Mouse (Mus musculus) megakaryocyte progenitor cell, adult 5-6 weeks (primary cell): Measurements from ENCODE around the gene Cnot9. TPM values are rescaled to one million over a fixed set of nuclear protein-coding genes. Genes with fewer than 3 reads are reported as not detected.
"Not testable (repeated sequence)": the region's sequence is repeated elsewhere in the genome, so short reads cannot be mapped to it uniquely, and the experiment has no call there.

Experiments
- ATAC-seq: replicated peaks from 2 replicates; pipeline ENCODE4 v1.8.0; 2016; ENCODE audit warnings: mild to moderate bottlenecking, moderate TSS enrichment, inconsistent platforms; ENCODE audit not compliant: poor library complexity
- total RNA-seq, 2 experiments: library from RNA; stranded (forward) in 1 of 2; stranded (reverse) in 1 of 2; fragments of 157-497, 149-512 nt in 1 of 2; fragments of 200-1000 nt in 1 of 2; gene quantifications; 2 replicates each; pipeline versions ENCODE4 v1.2.3 to v1.2.4; 2015 to 2017

The Cnot9 gene
- total RNA-seq (2015) (58.9 and 65.3 TPM in 2 replicates), total RNA-seq (2017) (70.1 and 87.8 TPM in 2 replicates)

DNA sequence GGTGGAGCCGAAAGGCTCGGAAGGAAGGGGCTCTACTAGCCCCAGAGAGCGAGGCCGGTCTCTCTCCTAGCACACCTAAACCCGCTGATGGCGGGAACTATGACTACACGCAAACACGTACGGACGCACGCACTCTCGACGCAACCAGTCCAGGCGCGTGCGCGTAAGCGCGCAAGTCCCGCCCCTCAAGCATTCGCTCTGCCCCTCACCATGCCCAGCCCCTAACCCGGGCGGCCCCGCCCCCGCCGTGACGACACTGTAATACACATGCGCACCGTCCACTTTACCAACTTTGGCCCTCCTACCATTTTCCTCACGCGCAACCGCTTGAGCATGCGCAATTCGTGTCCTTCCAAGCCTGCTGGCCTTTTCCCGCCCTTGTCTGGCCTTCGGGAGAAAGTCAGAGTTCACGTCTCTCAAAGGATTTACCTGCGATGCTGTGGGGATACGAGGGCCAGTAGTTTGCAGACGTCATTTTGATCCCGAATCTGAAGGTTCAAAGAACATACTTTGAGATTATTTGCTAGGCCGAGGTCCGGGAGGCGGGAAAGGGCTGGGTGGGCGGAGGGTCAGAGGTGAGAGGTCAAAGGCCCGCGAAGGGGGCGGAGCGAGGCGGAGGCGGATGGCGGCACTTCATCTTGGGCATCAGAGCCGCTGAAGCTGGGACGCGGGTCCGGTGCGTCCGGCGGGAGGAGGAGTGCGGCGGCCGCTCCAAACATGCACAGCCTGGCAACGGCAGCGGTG lies at the start of gene Cnot9:
TSS of gene Cnot9 (plus strand) at position 338 of the 744 bp plus-strand sequence.
- ATAC-seq, result peak; percentile 92

DNA sequence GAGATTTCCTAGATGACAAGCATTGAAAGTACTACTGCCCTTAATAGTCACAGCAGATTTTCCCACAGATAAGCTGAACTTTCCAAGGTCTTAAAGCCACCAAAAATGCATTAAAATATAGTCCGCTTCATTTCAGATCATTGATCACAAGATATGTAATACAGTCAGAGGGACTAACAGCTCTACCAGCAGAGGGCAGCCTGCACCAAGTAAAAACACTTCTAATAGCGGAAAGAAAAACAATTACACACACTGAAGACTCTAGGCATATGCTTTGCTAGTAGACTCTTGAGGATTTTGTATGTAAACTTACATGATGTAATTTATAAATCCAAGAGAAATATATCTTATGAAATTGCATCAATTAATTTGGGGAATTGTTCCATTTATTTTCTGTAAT lies 45.6 kb upstream of the Cnot9 start:
- ATAC-seq, result peak; percentile 82

DNA sequence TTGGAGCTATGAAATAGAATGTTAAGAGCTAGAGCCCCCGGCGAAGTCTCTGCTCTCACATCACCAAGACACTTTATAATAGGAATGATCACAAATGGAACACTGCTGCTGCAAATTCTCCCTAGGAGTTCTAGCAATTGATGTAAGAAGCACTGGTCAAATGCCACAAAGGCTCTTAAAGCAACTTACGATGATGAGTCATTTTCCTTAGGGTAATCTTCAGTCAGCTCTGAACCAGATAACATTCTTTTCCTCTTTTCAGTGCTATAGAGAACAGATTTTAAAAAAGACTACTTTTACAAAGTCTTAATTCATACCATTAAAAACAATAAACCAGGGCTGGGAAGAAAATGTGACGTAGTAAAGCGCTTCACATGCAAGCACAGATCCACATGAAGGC lies 20.1 kb upstream of the Cnot9 start:
- ATAC-seq, result no peak

DNA sequence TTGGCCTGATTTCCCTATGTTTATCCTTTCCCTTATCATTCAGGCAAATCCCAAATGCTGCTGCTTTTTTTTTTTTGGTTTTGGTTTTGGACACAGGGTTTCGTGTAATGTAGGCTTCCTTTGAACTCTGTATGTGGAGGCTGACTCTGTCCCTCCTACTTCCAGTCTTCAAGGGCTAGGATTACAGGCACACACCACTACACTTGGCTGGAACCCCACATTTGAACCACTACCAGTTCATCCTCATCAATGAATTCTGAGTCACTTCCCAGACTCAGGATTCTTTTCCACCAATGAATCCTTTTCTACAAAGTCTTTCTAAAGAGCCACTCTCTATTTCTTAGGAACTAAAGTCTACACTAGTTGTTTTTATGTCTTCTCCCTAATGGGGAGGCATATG lies 4.8 kb upstream of the Cnot9 start:
- no peak for ATAC-seq

DNA sequence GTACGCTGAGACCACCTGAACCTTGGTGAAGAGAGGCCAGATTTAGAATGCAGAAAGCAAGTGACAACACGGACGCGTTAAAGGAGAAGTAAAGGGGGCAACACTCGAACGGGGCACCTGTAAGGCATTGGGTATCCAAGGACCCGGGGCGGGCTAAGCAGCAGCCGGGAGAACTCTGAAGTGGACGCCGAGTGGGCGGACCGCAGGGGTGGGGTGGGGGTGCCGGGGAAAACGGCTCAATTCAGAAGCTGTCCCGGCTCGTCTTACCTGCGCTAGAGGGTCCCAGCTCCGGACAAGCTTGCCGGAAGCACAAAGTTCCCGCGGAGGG lies 501 bp upstream of the Cnot9 start:
- ATAC-seq, result peak; percentile 12; the same call in 1 of the 2 replicates

DNA sequence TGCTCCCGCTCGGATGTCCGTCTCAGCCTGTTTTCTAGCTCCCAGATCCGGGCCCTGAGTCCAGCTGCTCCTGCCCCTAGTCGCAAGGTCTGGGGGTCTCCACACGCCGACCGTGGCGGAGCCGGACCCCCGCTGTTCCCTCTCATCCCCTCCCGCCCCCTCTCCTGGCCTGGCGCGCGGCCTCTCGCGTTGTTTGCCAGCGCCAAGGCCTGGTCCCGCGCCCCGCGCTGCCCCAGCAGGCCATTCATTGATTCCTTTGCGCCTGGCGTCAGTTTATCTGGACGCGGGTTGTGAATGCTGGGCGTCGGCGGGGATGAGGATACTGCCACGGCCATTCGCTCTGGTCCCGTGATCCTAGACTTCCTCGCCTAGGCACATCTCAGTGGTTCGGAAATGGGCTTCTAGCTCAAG lies 618 bp downstream of the Cnot9 start:
- ATAC-seq, result peak; percentile 32

DNA sequence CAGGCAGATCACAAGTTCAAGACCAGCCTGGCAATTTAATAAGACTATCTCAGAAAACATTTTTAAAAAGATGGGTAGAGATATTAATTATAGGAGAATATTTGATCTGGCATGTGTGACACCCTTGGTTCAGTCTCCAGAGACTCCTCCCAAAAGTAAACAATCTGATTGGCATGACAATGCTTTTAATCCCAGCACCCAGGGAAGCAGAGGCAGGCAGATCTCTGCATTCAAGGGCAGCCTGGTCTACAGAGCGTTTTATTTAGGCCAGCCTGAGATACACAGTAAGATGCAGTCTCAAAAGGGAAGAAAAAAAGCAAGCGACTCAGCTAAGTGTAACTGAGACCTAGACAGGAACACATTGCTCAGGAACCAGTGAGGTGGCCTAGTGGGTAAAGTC lies 1.9 kb downstream of the Cnot9 start:
- no peak for ATAC-seq

DNA sequence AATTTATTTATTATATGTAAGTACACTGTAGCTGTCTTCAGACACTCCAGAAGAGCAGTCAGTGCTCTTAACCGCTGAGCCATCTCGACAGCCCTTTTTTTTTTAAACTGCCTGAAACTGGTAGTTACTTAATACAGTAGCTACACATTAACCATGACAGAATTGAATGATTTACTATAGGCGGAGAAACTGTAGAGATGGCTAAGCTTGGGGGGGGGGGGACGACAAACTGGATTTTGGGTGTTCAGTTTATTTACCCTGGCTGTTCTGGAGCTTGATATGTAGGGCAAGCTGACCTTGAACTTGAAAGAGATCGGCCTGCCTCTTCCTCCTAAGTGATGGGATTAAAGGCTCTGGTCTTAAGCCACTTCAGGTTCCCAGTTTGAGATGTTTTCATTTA lies 5.4 kb downstream of the Cnot9 start:
- ATAC-seq, result no peak

DNA sequence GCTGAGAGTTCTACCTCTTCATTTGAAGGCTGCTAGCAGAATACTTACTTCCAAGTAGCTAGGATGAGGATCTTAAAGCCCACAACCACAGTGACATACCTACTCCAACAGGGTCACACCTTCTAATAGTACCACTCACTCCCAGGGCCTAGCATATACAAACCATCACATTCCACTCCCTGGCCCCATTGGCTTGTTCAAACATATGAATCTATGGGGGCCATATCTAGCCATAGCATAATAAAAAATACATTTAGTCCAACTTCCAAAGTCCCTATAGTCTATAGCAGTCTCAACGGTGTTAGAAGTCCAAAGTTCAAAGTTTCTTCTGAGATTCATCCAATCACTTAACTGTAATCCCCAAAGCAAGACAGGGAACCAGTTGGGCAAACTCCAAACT lies 7.1 kb downstream of the Cnot9 start:
- not testable (repeated sequence) for ATAC-seq

DNA sequence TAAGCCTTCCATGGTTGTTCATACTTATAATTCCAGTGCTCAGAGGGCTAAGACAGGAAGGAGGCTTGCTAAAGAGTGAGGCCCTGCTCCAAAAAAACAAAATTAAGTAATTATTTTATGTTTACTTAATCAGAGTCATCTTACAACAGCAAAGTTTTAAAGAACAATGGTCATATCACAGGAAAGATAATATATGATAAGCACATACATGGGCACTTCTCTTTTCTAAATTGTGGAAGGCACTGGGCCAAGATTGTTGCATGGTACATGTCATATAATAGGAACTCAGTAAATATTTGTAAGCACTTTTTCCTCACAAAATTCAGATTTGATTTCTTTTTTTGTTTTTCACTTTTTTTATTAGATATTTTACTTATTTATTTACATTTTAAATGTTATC lies 14.0 kb downstream of the Cnot9 start:
- ATAC-seq, result no peak

DNA sequence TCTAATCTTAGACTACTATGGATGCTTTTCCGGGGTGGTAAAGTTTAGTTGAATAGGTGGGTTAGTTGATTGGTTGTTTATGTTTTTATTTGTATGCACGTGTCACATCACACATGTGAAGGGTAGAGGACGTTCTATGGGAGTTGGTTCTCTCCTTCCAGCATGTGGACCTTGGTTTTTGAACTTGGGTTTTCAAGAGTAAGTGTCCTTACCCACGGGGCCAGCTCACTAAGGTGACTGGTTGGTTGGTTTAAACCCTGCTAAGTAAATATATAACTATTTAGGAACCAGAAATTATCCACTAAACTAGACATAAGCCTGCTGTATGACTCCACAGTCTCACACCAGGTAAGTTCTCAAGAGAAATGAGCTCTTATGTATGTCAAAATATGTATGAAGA lies 18.9 kb downstream of the Cnot9 start:
- no peak for ATAC-seq

DNA sequence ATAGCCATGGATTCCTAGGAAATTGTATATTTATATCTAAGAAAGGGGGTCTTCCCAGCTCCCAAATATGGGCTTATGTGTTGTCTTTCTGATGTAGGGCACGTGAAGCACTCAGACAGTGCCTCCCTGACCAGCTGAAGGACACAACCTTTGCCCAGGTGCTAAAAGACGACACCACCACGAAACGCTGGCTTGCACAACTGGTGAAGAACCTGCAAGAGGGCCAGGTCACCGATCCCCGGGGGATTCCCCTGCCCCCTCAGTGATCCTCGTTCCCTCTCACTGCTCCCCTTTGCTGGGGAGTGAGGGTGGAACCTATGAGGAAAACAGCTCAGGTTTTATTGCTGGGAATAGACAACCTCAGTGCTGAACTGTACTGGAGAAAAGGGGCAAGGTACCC lies 22.7 kb downstream of the Cnot9 start:
- ATAC-seq, result no peak

DNA sequence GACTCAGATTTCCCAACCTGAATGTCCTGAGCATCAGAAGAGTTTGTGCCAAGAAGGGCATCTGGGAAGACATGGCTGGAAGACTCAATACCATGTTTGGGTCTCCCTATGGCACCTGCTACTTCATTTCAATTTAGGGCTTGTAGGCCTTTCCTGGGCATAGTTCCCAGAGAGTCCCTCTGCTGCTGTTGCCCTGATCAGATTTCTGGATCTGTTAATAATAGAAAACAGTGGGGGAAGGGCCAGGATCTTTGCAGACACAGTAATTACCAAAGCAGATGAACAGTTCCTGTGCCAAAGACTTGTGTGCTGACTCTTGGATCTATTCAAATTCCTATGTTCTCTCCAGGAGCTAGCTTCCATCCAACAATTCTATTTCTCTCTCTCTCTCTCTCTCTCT lies 32.8 kb downstream of the Cnot9 start:
- no peak for ATAC-seq

DNA sequence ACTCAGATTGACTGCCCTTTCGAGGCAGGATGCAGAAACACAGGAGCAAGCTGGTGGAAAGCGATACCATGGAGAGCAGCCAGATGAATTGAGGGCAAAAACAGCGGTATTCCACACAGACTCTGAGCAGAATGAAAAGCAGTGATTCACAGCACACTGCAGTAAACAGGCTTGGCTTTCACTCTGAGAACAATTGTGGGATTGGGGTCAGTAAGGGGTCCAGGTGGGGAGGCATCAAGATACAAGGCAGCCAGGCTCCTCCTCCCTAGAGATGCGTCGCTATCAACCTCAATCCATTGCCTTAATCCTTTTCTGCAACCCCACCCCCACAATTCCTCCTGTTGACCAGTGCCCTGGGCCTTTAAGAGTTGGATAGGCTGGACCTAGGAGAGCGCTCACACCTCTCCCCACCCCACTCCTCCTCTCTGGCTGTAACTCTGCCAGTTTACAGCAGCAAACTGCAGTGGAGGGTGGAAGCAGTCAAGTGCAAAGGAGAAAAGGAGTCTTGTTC lies 36.6 kb downstream of the Cnot9 start, which contains the start of gene Plcd4:
TSS of gene Plcd4 (plus strand) at position 438 of the 511 bp plus-strand sequence.
- no peak for ATAC-seq

DNA sequence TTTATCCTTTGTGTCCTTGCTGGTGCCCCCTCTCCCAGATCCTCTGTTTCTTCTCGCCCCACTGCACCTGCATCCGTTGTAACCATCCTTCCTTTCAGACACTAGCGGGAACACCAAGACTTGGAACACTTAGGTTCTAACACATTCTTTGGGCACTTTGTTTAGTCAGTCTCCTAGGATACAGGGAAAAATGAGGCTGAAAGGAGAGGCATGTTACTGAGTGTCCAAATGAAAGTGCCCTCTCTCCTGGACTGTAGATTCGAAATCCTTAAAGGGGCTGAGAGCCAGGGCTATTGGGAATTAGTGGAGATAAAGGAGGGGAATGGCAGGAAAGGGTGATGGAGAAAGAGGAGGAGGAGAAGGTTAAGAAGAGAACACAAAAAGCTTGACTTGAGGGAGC lies 38.3 kb downstream of the Cnot9 start, which contains the start of gene Usp37:
TSS of gene Usp37 (minus strand) at position 101 of the 400 bp plus-strand sequence.
- ATAC-seq, result no peak

DNA sequence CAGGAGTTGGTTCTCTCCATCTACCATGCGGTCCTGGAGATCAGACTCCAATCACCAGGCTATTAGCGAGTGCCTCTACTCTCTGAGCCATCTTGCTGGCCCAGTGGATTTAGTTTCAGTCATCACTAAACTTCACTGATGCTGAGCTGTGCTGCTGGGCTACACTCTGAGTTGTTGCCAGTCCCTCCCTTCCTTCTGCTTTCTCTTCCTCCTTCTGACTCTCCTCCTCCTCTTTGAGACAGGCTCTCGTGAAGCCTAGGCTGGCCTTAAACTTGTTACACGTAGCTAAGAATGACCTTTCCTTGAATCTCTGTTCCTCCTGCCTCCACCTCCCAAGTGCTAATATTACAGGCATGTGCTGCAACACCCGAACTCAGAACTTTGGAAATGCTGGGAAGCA lies 53.2 kb downstream of the Cnot9 start:
- 0 out of 2 replicates have a peak, but pooled peaks have one; percentile 39 for ATAC-seq

DNA sequence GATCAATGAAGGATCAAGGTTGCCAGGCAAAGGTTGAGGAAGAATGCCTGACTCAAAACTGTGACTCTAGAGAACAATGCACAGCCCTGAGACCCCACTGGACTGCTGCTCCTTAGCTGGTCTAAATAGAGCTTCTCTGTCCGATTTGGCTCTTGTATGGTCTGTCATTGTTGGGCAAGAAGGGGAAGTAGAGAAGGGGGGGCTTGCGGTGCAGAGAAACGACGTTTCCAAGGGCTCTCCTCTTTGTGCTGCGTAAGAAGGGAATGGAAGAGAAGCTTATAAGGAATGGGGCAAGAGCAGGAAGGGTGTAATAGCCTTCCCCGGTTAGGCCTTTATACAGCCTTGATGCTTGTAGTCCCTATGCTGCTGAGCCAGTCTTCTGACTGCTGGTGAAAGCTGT lies 60.0 kb downstream of the Cnot9 start:
- peak; percentile 71 for ATAC-seq

DNA sequence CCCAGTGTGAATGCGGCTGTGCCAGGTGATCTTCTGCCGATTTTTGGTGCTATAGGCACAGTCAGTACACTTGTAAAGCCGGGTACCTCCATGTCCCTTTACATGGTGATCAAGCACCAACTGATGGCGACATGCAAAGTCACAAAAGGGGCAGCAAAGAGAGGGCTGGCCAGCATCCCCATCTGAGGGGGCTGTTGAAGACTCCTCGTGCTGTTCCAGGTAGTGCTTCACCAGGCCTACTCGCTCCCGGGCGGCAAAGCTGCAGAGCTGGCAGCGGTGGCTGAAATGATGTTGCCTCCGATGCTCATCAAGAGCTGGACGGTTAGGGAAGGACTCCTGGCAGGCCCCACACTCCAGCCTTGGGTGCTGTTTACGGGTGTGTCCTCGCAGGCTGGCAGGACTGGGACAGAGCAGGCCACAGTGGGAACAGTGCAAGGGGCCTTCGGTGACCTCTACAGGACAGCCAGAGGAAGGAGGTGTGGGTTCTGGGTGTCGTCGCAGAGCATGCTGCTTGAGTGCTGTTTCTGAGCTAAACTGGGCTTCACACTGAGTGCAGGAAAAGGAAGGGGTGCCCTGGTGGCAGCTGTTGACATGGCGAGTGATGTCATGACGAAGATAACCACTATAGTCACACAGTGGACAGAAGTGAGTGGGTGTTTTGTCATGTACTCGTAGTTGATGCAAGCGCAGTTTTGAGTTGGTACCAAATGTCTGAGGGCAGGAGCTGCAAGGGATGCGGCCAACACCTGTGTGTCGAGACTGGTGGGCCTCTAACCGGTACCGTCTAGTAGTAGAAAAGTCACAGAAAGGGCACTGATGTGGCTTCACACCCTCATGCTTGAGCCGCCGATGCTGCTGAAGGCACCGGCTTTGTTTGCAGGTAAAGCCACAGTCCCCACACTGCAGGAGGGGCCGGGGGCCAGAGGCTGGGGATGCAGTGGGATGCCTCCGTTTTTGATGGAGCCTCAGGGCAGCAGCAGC lies 64.2 kb downstream of the Cnot9 start:
- 0 out of 2 replicates have a peak, but pooled peaks have one; percentile 42 for ATAC-seq
